Mouse (Mus musculus): ENCODE data around the gene Fras1.

The Fras1 gene

GRCm38 (mm10) chr5:96492497-96492896 lies 118.7 kb downstream of the Fras1 start:
- DNase-seq = no peak

GRCm38 (mm10) chr5:96494502-96495292 lies 120.9 kb downstream of the Fras1 start:
- no peak for DNase-seq

GRCm38 (mm10) chr5:96498083-96498482 lies 124.3 kb downstream of the Fras1 start:
- no peak for DNase-seq

GRCm38 (mm10) chr5:96501783-96502182 lies 128.0 kb downstream of the Fras1 start:
- no peak for DNase-seq

GRCm38 (mm10) chr5:96502400-96502799 lies 128.6 kb downstream of the Fras1 start:
- no peak for DNase-seq

GRCm38 (mm10) chr5:96511005-96511404 lies 137.2 kb downstream of the Fras1 start:
- no peak for DNase-seq

GRCm38 (mm10) chr5:96513327-96513726 lies 139.6 kb downstream of the Fras1 start:
- no peak for DNase-seq

- no peak for DNase-seq
Measured at GRCm38 (mm10) chr5:96515860-96516311, 142.1 kb downstream of the Fras1 start.

GRCm38 (mm10) chr5:96516329-96516728 lies 142.6 kb downstream of the Fras1 start:
- DNase-seq = no peak

GRCm38 (mm10) chr5:96521541-96521940 lies 147.8 kb downstream of the Fras1 start:
- DNase-seq = no peak

- no peak for DNase-seq
Measured at GRCm38 (mm10) chr5:96522909-96523409, 149.2 kb downstream of the Fras1 start.

GRCm38 (mm10) chr5:96528296-96528695 lies 154.5 kb downstream of the Fras1 start:
- no peak for DNase-seq

GRCm38 (mm10) chr5:96530516-96530915 lies 156.8 kb downstream of the Fras1 start:
- no peak for DNase-seq

GRCm38 (mm10) chr5:96531962-96532361 lies 158.2 kb downstream of the Fras1 start:
- no peak for DNase-seq

GRCm38 (mm10) chr5:96536527-96536926 lies 162.8 kb downstream of the Fras1 start:
- DNase-seq = no peak

- no peak for DNase-seq
Measured at GRCm38 (mm10) chr5:96536937-96537336, 163.2 kb downstream of the Fras1 start.

GRCm38 (mm10) chr5:96544112-96544511 lies 170.4 kb downstream of the Fras1 start:
- DNase-seq = no peak

GRCm38 (mm10) chr5:96545994-96546393 lies 172.2 kb downstream of the Fras1 start:
- no peak for DNase-seq

- no peak for DNase-seq
Measured at GRCm38 (mm10) chr5:96554940-96555679, 181.4 kb downstream of the Fras1 start.

- no peak for DNase-seq
Measured at GRCm38 (mm10) chr5:96558049-96558804, 184.5 kb downstream of the Fras1 start.

- no peak for DNase-seq
Measured at GRCm38 (mm10) chr5:96574586-96574985, 200.8 kb downstream of the Fras1 start.

GRCm38 (mm10) chr5:96578705-96579104 lies 204.9 kb downstream of the Fras1 start:
- no peak for DNase-seq

- DNase-seq = no peak
Measured at GRCm38 (mm10) chr5:96579938-96580337, 206.2 kb downstream of the Fras1 start.
